In the genomic region with DNA sequence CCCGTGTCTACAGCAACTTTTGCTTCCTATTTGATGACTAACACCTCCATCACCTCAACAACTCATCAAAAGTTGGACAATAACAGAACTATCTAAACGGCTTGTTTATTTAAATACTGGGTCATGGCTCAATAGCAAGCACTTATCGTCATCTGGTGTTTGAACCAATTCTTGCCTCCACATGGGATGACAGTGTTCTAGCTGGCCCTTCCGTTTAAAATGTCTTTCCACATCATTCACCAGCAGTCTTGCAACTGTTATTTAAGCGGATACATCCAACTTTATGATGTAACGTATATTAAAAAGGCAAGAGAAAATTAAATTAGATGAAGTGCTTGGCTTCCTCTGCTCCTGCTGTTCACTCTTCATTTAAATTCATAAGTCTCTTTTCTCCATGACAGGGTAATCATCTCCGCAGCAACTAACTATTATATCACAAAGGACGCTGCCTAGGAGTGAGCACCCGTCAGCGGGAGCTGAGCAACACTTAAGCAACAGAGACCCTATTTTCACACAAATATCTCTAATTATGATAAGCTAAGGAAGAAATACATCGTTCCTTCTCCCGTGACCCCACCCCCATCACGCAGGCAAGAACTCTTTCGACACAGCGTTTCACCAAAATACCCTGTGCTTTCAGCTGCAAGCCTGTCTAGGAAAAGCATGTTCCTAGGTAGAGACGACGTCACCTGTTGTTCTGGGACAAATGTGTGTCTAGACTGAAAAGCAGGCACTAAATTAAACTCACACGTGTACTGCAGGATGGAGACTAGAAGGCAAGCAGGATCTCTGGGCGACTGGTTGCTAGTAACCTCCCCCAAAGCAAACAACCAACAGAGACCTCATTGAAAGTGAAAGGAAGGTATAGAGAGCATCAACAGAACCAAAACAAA, we compare ENCODE assay signal across 18 mouse cellular contexts. TPM values are rescaled to one million over a fixed set of nuclear protein-coding genes. Genes with fewer than 3 reads are reported as not detected.
DNase-seq lines count a peak whose midpoint lies in the region; ATAC-seq lines count a peak whose summit lies in the region.
"Had no signal": no experiment of that assay in that cellular context is flagged by ENCODE, and none has a peak within 500 bp of the region (broad histone marks: within the 10 kb centered on the region; RNA-seq: fewer than 3 reads in every experiment).

No protein-coding gene starts in this region.

- H3K4me2 ChIP-seq in heart, embryonic 14.5 days (ENCODE audit: low read length), result 0 out of 2 replicates have a peak overlapping the region, but pooled peaks have one; percentile 3
- peak overlapping the region; percentile 4; the same call in 1 of the 2 replicates for H3K4me2 ChIP-seq in midbrain, embryonic 13.5 days (replicated peaks)
- peak overlapping the region; percentile 33 for H3K4me2 ChIP-seq in hindbrain, embryonic 14.5 days (replicated peaks)
- H3K4me2 ChIP-seq: midbrain, embryonic 12.5 days; stomach, embryonic 15.5 days had no signal

- H3K4me1 ChIP-seq in heart, embryonic 14.5 days (ENCODE audit: control insufficient read depth in 2 of 2, insufficient read depth in 2 of 2, low read length in 2 of 2), result peaks cover 0 to 2% of the 10 kb centered on the region in 2 experiments; a peak in 1 of 4 replicates
- 0 out of 2 replicates have a peak, but pooled peaks cover 3% of the 10 kb centered on the region for H3K4me1 ChIP-seq in midbrain, embryonic 13.5 days (replicated peaks)
- peaks cover 10% of the 10 kb centered on the region for H3K4me1 ChIP-seq in midbrain, embryonic 10.5 days
- H3K4me1 ChIP-seq in hindbrain, embryonic 14.5 days (replicated peaks; ENCODE audit: control insufficient read depth, insufficient read depth, low read length), result peaks cover 8% of the 10 kb centered on the region
- H3K4me1 ChIP-seq: stomach, embryonic 15.5 days had no signal

- WGBS in heart, embryonic 14.5 days, result 55% methylated on average over 19 of the region's 19 CpGs
- WGBS in midbrain, embryonic 13.5 days, result 37% methylated on average over 19 of the region's 19 CpGs
- 50% methylated on average over 19 of the region's 19 CpGs for WGBS in midbrain, embryonic 10.5 days
- 36% methylated on average over 19 of the region's 19 CpGs for WGBS in hindbrain, embryonic 14.5 days

- no peak for ATAC-seq in heart, embryonic 14.5 days (ENCODE audit: insufficient number of reproducible peaks, insufficient read depth, low FRiP score, low read depth)
- ATAC-seq in midbrain, embryonic 13.5 days, result no peak; the same call in 1 of the 2 replicates
- ATAC-seq in hindbrain, embryonic 14.5 days (ENCODE audit: low FRiP score), result no peak
- ATAC-seq in megakaryocyte-erythroid progenitor cell, adult 5-6 weeks (replicated peaks; ENCODE audit: low FRiP score, low TSS enrichment, poor library complexity, severe bottlenecking), result no peak
- ATAC-seq: CD4-positive, CD25-positive, alpha-beta regulatory T cell, adult 4 months; Patski had no signal

- H3K36me3 ChIP-seq in heart, embryonic 14.5 days (ENCODE audit: control insufficient read depth, insufficient read depth, low read length), result no peaks in the 10 kb centered on the region
- H3K36me3 ChIP-seq in midbrain, embryonic 13.5 days, result no peaks in the 10 kb centered on the region
- H3K36me3 ChIP-seq in midbrain, embryonic 10.5 days, result no peaks in the 10 kb centered on the region
- no peaks in the 10 kb centered on the region for H3K36me3 ChIP-seq in hindbrain, embryonic 14.5 days (replicated peaks; ENCODE audit: control insufficient read depth, insufficient read depth)
- H3K36me3 ChIP-seq in splenic B cell, adult 2 months (ENCODE audit: control insufficient read depth, insufficient read depth, low read length, poor library complexity, severe bottlenecking), result no peaks in the 10 kb centered on the region
- H3K36me3 ChIP-seq: midbrain, embryonic 12.5 days; stomach, embryonic 15.5 days had no signal

- H3K9ac ChIP-seq in heart, embryonic 14.5 days (ENCODE audit: low read length), result no peak overlapping the region
- no peak overlapping the region; the same call in 1 of the 2 replicates for H3K9ac ChIP-seq in midbrain, embryonic 13.5 days (replicated peaks)
- H3K9ac ChIP-seq in hindbrain, embryonic 14.5 days, result no peak overlapping the region
- H3K9ac ChIP-seq: midbrain, embryonic 12.5 days; stomach, embryonic 15.5 days had no signal

- no peak overlapping the region for H3K4me3 ChIP-seq in heart, embryonic 14.5 days (ENCODE audit: control insufficient read depth in 1 of 2, insufficient read depth in 1 of 2, low read depth in 1 of 2, low read length in 2 of 2)
- H3K4me3 ChIP-seq in midbrain, embryonic 13.5 days (replicated peaks), result no peak overlapping the region
- H3K4me3 ChIP-seq in midbrain, embryonic 10.5 days, result no peak overlapping the region
- no peak overlapping the region for H3K4me3 ChIP-seq in hindbrain, embryonic 14.5 days (replicated peaks; ENCODE audit: low read length)
- H3K4me3 ChIP-seq: midbrain, embryonic 12.5 days; stomach, embryonic 15.5 days had no signal

- H3K27ac ChIP-seq in heart, embryonic 14.5 days (replicated peaks in 1 of 2; ENCODE audit: control insufficient read depth in 1 of 2, insufficient read depth in 1 of 2, low read depth in 2 of 2, low read length in 2 of 2), result no peak overlapping the region
- no peak overlapping the region for H3K27ac ChIP-seq in midbrain, embryonic 13.5 days
- no peak overlapping the region for H3K27ac ChIP-seq in midbrain, embryonic 10.5 days (replicated peaks)
- H3K27ac ChIP-seq in hindbrain, embryonic 14.5 days, result no peak overlapping the region
- H3K27ac ChIP-seq: midbrain, embryonic 12.5 days; stomach, embryonic 15.5 days had no signal

- no peak for DNase-seq in heart, adult 11 months
- DNase-seq in midbrain, embryonic 10.5 days (ENCODE audit: low spot score), result no peak
- DNase-seq in hindbrain, embryonic 14.5 days (ENCODE audit: low spot score), result no peak
- peak; percentile 14 for DNase-seq in splenic B cell, adult 2 months (ENCODE audit: low read depth, low spot score)
- no peak for DNase-seq in MN1 (ENCODE audit: low spot score)
- DNase-seq: cerebellum, adult 9-10 months; heart, postnatal 14 days; kidney, adult 9 months; left cerebral cortex, postnatal 4 days; lung, adult 2 months; thymus, postnatal 14 days had no signal

- H3K9me3 ChIP-seq in heart, embryonic 14.5 days (ENCODE audit: control insufficient read depth, low read length), result no peaks in the 10 kb centered on the region
- no peaks in the 10 kb centered on the region for H3K9me3 ChIP-seq in midbrain, embryonic 13.5 days
- H3K9me3 ChIP-seq in midbrain, embryonic 10.5 days (replicated peaks), result no peaks in the 10 kb centered on the region
- H3K9me3 ChIP-seq in hindbrain, embryonic 14.5 days (ENCODE audit: control insufficient read depth, low read length), result no peaks in the 10 kb centered on the region
- H3K9me3 ChIP-seq: midbrain, embryonic 12.5 days; stomach, embryonic 15.5 days had no signal

- H3K27me3 ChIP-seq in heart, embryonic 14.5 days (ENCODE audit: control insufficient read depth, insufficient read depth, low read length), result no peaks in the 10 kb centered on the region
- no peaks in the 10 kb centered on the region for H3K27me3 ChIP-seq in midbrain, embryonic 13.5 days
- no peaks in the 10 kb centered on the region for H3K27me3 ChIP-seq in midbrain, embryonic 10.5 days (ENCODE audit: low read depth, poor library complexity, severe bottlenecking)
- no peaks in the 10 kb centered on the region for H3K27me3 ChIP-seq in hindbrain, embryonic 14.5 days (ENCODE audit: control insufficient read depth, insufficient read depth, low read length)
- H3K27me3 ChIP-seq in splenic B cell, adult 2 months (ENCODE audit: control insufficient read depth, insufficient read depth, low read length, poor library complexity, severe bottlenecking), result 0 out of 2 replicates have a peak, but pooled peaks cover 2% of the 10 kb centered on the region
- H3K27me3 ChIP-seq: midbrain, embryonic 12.5 days; Patski; stomach, embryonic 15.5 days had no signal

RNA-seq across cellular contexts. Expression of a gene that starts 20.2 kb away (rescaled TPM):
- 4.4 and 5.8 TPM in 2 replicates for polyA plus RNA-seq in heart, embryonic 14.5 days (2014; fragmentation: Nextera tagmentation; extraction: Ambion mirVana)
- 0.68 and 0.78 TPM in 2 replicates for polyA plus RNA-seq in midbrain, embryonic 13.5 days (2015; fragmentation: Nextera tagmentation; extraction: Ambion mirVana)
- polyA plus RNA-seq in midbrain, embryonic 10.5 days (2016; fragmentation: Nextera tagmentation; extraction: Ambion mirVana), result 0.31 and 0.42 TPM in 2 replicates
- 0.90 and 0.99 TPM in 2 replicates for polyA plus RNA-seq in hindbrain, embryonic 14.5 days (2014; fragmentation: Nextera tagmentation; extraction: Ambion mirVana)
- 0.83 and 2.5 TPM in 2 replicates for total RNA-seq in megakaryocyte-erythroid progenitor cell, adult 5-6 weeks (2014; fragmentation: Nextera tagmentation)
- 3.0 and 3.1 TPM in 2 replicates for total RNA-seq in megakaryocyte-erythroid progenitor cell, adult 5-6 weeks (2017)

RNA-seq across cellular contexts. Expression of a gene that starts 50.1 kb away (rescaled TPM):
- 69.2 and 73.7 TPM in 2 replicates for polyA plus RNA-seq in heart, embryonic 14.5 days (2014; fragmentation: Nextera tagmentation; extraction: Ambion mirVana)
- 122 and 138 TPM in 2 replicates for polyA plus RNA-seq in midbrain, embryonic 13.5 days (2015; fragmentation: Nextera tagmentation; extraction: Ambion mirVana)
- polyA plus RNA-seq in midbrain, embryonic 10.5 days (2016; fragmentation: Nextera tagmentation; extraction: Ambion mirVana), result 122 and 132 TPM in 2 replicates
- polyA plus RNA-seq in hindbrain, embryonic 14.5 days (2014; fragmentation: Nextera tagmentation; extraction: Ambion mirVana), result 117 and 124 TPM in 2 replicates
- total RNA-seq in megakaryocyte-erythroid progenitor cell, adult 5-6 weeks (2014; fragmentation: Nextera tagmentation), result 32.6 and 33.0 TPM in 2 replicates
- total RNA-seq in megakaryocyte-erythroid progenitor cell, adult 5-6 weeks (2017), result 72.6 and 115 TPM in 2 replicates
